In genomic region chr7:35657829-35658228, GRCm38 (mm10) we compare ENCODE assay signal across 27 mouse cellular contexts.
"Had no signal": no experiment of that assay in that cellular context is flagged by ENCODE, and none has a peak within 500 bp of the region (broad histone marks: within the 10 kb centered on the region; RNA-seq: fewer than 3 reads in every experiment).

No protein-coding gene starts in this region.

- H3K4me1 ChIP-seq: embryonic facial prominence, embryonic 10.5 days; embryonic facial prominence, embryonic 12.5 days; embryonic facial prominence, embryonic 13.5 days; embryonic facial prominence, embryonic 15.5 days; forebrain, embryonic 12.5 days; forebrain, embryonic 13.5 days; forebrain, embryonic 15.5 days had no signal

- DNase-seq: cerebellum, adult 9-10 months; cerebellum, adult 9-11 months; cerebellum, postnatal 10 days; cerebellum, postnatal 14 days; cerebellum, postnatal 25 days; cerebellum, postnatal 36 days; embryo, embryonic 11 days; forebrain, postnatal 0 days; gastrocnemius, adult 2 months; gastrocnemius, postnatal 10 days; gastrocnemius, postnatal 14 days; gastrocnemius, postnatal 25 days; gastrocnemius, postnatal 36 days; heart, adult 11 months; heart, adult 18-20 months; heart, adult 2 months had no signal

- H3K9me3 ChIP-seq: embryonic facial prominence, embryonic 10.5 days; embryonic facial prominence, embryonic 12.5 days; embryonic facial prominence, embryonic 15.5 days; forebrain, embryonic 15.5 days had no signal

- H3K36me3 ChIP-seq: embryonic facial prominence, embryonic 10.5 days; embryonic facial prominence, embryonic 12.5 days; embryonic facial prominence, embryonic 13.5 days; embryonic facial prominence, embryonic 15.5 days; forebrain, embryonic 10.5 days; forebrain, embryonic 12.5 days; forebrain, embryonic 15.5 days had no signal

- H3K27ac ChIP-seq: embryonic facial prominence, embryonic 10.5 days; embryonic facial prominence, embryonic 12.5 days; embryonic facial prominence, embryonic 13.5 days; embryonic facial prominence, embryonic 15.5 days; forebrain, embryonic 10.5 days; forebrain, embryonic 12.5 days; forebrain, embryonic 13.5 days; forebrain, embryonic 15.5 days; gastrocnemius, adult 2 months; heart, adult 2 months had no signal

- H3K9ac ChIP-seq: embryonic facial prominence, embryonic 12.5 days; embryonic facial prominence, embryonic 13.5 days; embryonic facial prominence, embryonic 15.5 days; forebrain, embryonic 12.5 days; forebrain, embryonic 13.5 days; forebrain, embryonic 15.5 days; forebrain, postnatal 0 days had no signal

- ATAC-seq: forebrain, embryonic 13.5 days; forebrain, embryonic 14.5 days; forebrain, embryonic 15.5 days; forebrain, embryonic 16.5 days; forebrain, postnatal 0 days had no signal

- H3K4me3 ChIP-seq: embryonic facial prominence, embryonic 10.5 days; embryonic facial prominence, embryonic 12.5 days; embryonic facial prominence, embryonic 13.5 days; embryonic facial prominence, embryonic 15.5 days; erythroblast, embryonic 14.5 days; forebrain, embryonic 10.5 days; forebrain, embryonic 12.5 days; forebrain, embryonic 13.5 days; forebrain, embryonic 15.5 days; gastrocnemius, adult 2 months; heart, adult 2 months had no signal

- H3K4me2 ChIP-seq: embryonic facial prominence, embryonic 12.5 days; embryonic facial prominence, embryonic 13.5 days; embryonic facial prominence, embryonic 15.5 days; forebrain, embryonic 12.5 days; forebrain, embryonic 13.5 days; forebrain, embryonic 15.5 days had no signal

- H3K27me3 ChIP-seq: embryonic facial prominence, embryonic 12.5 days; embryonic facial prominence, embryonic 13.5 days; embryonic facial prominence, embryonic 15.5 days; forebrain, embryonic 12.5 days; forebrain, embryonic 13.5 days; forebrain, embryonic 15.5 days had no signal
